Mouse (Mus musculus): ENCODE measurements at regions not wholly inside any gene's neighbourhood (a gene's known extent, or its start where the extent isn't known, plus 50 kb on each side); places are given as distances from the start of the nearest gene placed in this dataset.

- no peak for TF ChIP-seq CTCF (conservative IDR thresholded peaks at IDR 0.05)
- Histone ChIP-seq H3K4me3 (no peak overlapping the region), H3K27ac (no peak overlapping the region)
- no peak for DNase-seq (ENCODE audit: low spot score in 2 of 2)
These were observed 53.6 kb upstream of the Mvb12b start for GRCm38 (mm10) chr2:33941316-33941715.

- TF ChIP-seq CTCF (conservative IDR thresholded peaks at IDR 0.05), result no peak
- Histone ChIP-seq H3K27ac (no peak overlapping the region), H3K4me3 (no peak overlapping the region)
- DNase-seq (ENCODE audit: low spot score in 2 of 2), result no peak
These were observed 52.1 kb upstream of the Mvb12b start for GRCm38 (mm10) chr2:33939836-33940235.
